Mouse (Mus musculus): ENCODE data around the gene Mboat1.

DNA sequence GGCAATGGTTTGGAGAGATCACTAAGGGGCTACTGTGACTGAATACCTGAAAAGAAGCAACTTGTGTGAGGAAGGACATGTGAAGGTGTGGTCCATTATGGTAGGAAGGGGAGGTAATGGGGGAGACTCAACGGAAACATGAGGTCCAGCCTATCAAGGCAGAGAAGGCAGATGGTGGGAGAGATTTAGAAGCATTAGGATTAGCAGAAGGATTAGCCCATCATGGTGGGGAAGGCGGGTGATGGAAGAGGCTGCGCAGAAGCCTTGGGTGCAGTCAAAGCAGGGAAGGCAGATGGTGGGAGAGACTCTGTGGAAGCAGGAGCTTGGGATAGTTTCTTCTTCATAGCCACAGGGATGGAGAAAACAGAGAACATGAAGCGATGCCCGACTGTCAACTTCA lies 5.7 kb downstream of the Mboat1 start:
- TF ChIP-seq MAFK (IDR thresholded peaks at IDR 0.05; ENCODE audit: insufficient read depth, low read depth, low read length) = no peak
- no peak for TF ChIP-seq CHD2 (IDR thresholded peaks at IDR 0.05; ENCODE audit: low read depth, low read length)
- TF ChIP-seq HCFC1 (IDR thresholded peaks at IDR 0.05; ENCODE audit: borderline replicate concordance, insufficient read depth, low read length) = no peak
- no peak for TF ChIP-seq ZNF384 (IDR thresholded peaks at IDR 0.05; ENCODE audit: low read depth, low read length)

Measured in ES-E14 (cell line).